Mouse (Mus musculus) heart, embryonic 14.5 days (tissue): ENCODE results near the gene Nell2. TPM values are rescaled to one million over a fixed set of nuclear protein-coding genes. Genes with fewer than 3 reads are reported as not detected.

Experiments
- ATAC-seq: fragments of 200-750 bp; cut with Nextera tagmentation; 2 replicates; pipeline ENCODE4 v1.8.0; 2017; ENCODE audit warnings: low read depth, moderate TSS enrichment; ENCODE audit not compliant: insufficient number of reproducible peaks, insufficient read depth, low FRiP score
- H3K27ac ChIP-seq, 2 experiments: fragments of 200-500 bp in 1 of 2; fragments of 300-500 bp in 1 of 2; sonication (generic) in 1 of 2; replicated peaks in 1 of 2; 2 replicates each; pipeline ENCODE4 v1.5.1; 2012 to 2014; ENCODE audit warnings: low read depth in 2 of 2, low read length in 2 of 2, control low read depth in 1 of 2, mild to moderate bottlenecking in 1 of 2, mixed read lengths in 1 of 2; ENCODE audit not compliant: control insufficient read depth in 1 of 2, insufficient read depth in 1 of 2
- H3K27me3 ChIP-seq: fragments of 300-500 bp; sonication (generic); 2 replicates; pipeline ENCODE4 v1.6.1; 2014; ENCODE audit warnings: mild to moderate bottlenecking, low read length, control low read depth; ENCODE audit not compliant: control insufficient read depth, insufficient read depth
- H3K36me3 ChIP-seq: fragments of 300-500 bp; sonication (generic); 2 replicates; pipeline ENCODE4 v1.6.1; 2014; ENCODE audit warnings: mild to moderate bottlenecking, control low read depth, low read length, mixed read lengths; ENCODE audit not compliant: control insufficient read depth, insufficient read depth
- H3K4me1 ChIP-seq, 2 experiments: fragments of 200-500 bp in 1 of 2; fragments of 300-500 bp in 1 of 2; sonication (generic) in 1 of 2; 2 replicates each; pipeline ENCODE4 v1.6.1; 2012 to 2014; ENCODE audit warnings: low read length in 2 of 2, control low read depth in 1 of 2, mixed read lengths in 1 of 2; ENCODE audit not compliant: control insufficient read depth in 2 of 2, insufficient read depth in 2 of 2
- H3K4me2 ChIP-seq: fragments of 300-500 bp; sonication (generic); 2 replicates; pipeline ENCODE4 v1.6.1; 2014; ENCODE audit warnings: mild to moderate bottlenecking, low read length
- H3K4me3 ChIP-seq, 2 experiments: fragments of 200-500 bp in 1 of 2; fragments of 300-500 bp in 1 of 2; sonication (generic) in 1 of 2; 2 replicates each; pipeline ENCODE4 v1.5.1; 2012 to 2014; ENCODE audit warnings: low read length in 2 of 2, mild to moderate bottlenecking in 2 of 2, control low read depth in 1 of 2, low read depth in 1 of 2, moderate library complexity in 1 of 2; ENCODE audit not compliant: control insufficient read depth in 1 of 2, insufficient read depth in 1 of 2
- H3K9ac ChIP-seq: fragments of 300-500 bp; sonication (generic); 2 replicates; pipeline ENCODE4 v1.6.1; 2014; ENCODE audit warnings: mild to moderate bottlenecking, low read length
- H3K9me3 ChIP-seq: fragments of 300-500 bp; sonication (generic); 2 replicates; pipeline ENCODE4 v1.6.1; 2016; ENCODE audit warnings: low read length, control low read depth; ENCODE audit not compliant: control insufficient read depth
- WGBS: fragments of 180-500 bp; shearing (Covaris S2); extraction: QIAGEN DNeasy Blood & Tissue Kit; methylation state at CpG from one replicate; pipeline ENCODE4 v1.1.7; 2014; 5-methylcytosine and 5-hydroxymethylcytosine counted together
- polyA plus RNA-seq: library from polyadenylated mRNA; unstranded; fragments of >200 nt; fragmentation: Nextera tagmentation; extraction: Ambion mirVana; gene quantifications from 2 replicates; pipeline ENCODE4 v1.2.1, GENCODE M21; 2014

The Nell2 gene
- polyA plus RNA-seq, 1 experiment from 2014 or later = 2.0 TPM

DNA sequence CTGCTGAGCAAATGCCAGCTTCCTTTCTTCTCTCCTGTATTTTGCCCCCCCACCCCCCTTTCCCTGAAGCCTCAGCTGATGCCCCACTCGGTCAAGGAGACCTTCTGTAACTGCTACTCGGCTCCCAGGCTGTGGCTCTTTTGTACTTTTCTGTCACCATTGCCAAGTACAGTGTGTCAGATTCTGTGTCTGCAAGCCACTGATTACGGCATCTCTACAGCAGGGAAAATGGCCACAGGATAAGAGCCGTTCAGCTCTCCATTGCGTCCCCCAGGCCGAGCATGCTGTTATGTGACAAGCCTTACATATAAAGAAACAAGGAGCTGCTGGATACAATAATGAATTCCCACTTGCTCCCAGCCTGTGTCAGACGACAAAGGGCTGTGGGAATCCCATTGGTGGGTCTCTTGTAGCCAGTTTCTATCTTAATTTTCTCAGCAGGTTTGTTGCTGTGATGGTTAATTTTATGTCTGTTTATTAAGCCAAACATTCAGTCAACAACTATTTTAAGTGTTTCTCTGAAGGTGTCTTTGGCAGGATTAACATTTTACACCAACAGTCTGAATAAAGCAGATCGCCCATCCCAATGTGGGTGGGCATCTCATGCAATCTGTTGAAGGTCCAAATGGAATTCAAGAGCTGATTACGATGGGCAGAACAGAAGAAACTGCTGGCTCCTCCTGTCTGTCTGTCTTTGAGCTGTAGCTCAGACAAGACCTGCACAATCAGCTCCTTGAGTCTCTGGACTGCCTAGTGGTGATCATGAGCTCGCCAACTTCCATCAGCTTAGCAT, 391.1 kb downstream of the Nell2 start:
- Histone ChIP-seq H3K27me3 (no peaks in the 10 kb centered on the region), H3K36me3 (no peaks in the 10 kb centered on the region), H3K9ac (no peak overlapping the region), H3K4me1 (no peaks in the 10 kb centered on the region), H3K4me3 (no peak overlapping the region), H3K27ac (no peak overlapping the region), H3K4me2 (no peak overlapping the region), H3K9me3 (no peaks in the 10 kb centered on the region)
- WGBS = 65% methylated on average over 10 of the region's 10 CpGs
- ATAC-seq = no peak

DNA sequence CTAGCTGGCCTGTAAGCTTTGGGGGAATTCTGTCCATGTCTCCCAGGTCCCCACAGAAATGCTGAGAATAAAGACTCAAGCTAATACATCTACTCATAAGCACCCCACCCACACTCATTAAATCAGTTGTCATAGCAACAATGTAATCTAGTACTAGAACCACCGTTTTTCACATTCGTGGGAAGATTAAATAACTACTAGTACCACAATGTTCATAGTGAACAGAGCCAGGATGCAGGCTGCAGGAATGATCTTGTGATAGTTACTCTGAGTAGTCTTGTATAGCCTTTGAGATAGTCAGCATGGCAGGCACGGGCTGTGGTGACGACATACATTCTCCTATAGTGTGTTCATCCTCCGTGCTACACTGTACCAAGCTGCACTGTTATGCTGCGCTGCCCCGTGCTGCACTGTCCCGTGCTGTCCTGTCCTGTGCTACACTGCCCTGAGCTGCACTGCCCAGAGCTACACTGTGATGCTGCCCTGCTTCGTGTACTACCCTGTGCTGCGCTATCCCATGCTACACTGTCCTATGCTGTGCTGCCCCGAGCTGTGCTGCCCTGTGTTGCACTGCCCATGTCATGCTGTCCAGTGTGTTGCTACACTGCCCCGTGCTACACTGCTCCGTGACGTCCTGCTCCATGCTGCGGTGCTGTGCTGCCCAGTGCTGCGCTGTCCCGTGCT, 392.3 kb downstream of the Nell2 start:
- WGBS = 86% methylated on average over 17 of the region's 17 CpGs
- H3K9me3 ChIP-seq = no peaks in the 10 kb centered on the region
- no peaks in the 10 kb centered on the region for H3K4me1 ChIP-seq
- no peaks in the 10 kb centered on the region for H3K36me3 ChIP-seq
- no peaks in the 10 kb centered on the region for H3K27me3 ChIP-seq
- H3K4me3 ChIP-seq = no peak overlapping the region
- H3K27ac ChIP-seq = no peak overlapping the region
- peak; percentile 54; the same call in 1 of the 2 replicates for ATAC-seq
- no peak overlapping the region for H3K4me2 ChIP-seq
- H3K9ac ChIP-seq = no peak overlapping the region

DNA sequence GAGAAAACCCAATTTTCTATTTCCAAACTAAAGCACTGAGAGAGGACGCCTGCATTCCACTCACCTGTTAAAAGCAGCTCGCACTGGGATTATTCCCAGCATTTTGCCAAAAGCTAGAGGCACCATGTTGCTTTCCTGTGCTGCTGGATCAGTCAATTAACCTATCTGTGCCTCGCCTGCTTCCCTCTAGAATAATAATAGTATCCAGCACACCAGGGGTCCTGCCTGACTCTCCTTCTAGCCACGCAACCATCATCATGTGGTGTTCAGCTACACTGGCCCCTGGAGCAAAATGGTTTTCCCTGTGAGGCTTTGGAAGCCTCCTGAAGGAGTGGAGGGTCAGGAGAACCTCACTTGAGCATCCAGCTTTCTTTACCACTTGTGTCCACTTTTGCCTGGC, 397.0 kb downstream of the Nell2 start:
- no peak overlapping the region for H3K4me3 ChIP-seq
- H3K4me1 ChIP-seq = no peaks in the 10 kb centered on the region
- no peaks in the 10 kb centered on the region for H3K27me3 ChIP-seq
- no peaks in the 10 kb centered on the region for H3K9me3 ChIP-seq
- H3K36me3 ChIP-seq = no peaks in the 10 kb centered on the region
- no peak overlapping the region for H3K27ac ChIP-seq
- H3K9ac ChIP-seq = no peak overlapping the region
- H3K4me2 ChIP-seq = no peak overlapping the region
- ATAC-seq = no peak
- WGBS = 68% methylated on average over 4 of the region's 4 CpGs

DNA sequence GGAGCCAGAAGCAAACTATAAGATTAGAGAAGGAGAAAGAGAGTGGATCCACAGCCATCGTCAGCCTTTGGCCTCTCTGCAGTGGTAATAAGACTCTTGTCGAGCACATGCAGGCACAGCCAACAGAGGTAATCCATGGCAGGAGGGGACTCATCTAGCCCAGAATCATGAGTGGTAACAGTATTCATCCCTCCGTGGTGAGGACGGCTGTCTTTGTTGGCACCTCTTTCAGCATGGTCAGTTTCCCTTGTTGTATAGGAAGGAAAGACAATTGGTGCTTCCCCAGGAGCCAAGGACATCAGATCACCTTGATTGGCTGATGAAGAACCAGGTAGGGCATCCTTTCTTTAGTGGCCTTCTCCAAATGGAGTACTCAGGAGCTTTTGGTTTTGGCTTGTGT, 419.7 kb downstream of the Nell2 start:
- Histone ChIP-seq H3K9me3 (no peaks in the 10 kb centered on the region), H3K4me2 (no peak overlapping the region), H3K27me3 (no peaks in the 10 kb centered on the region), H3K4me3 (no peak overlapping the region), H3K27ac (no peak overlapping the region), H3K9ac (no peak overlapping the region), H3K4me1 (no peaks in the 10 kb centered on the region), H3K36me3 (no peaks in the 10 kb centered on the region)
- no peak for ATAC-seq
- WGBS = 81% methylated on average over 4 of the region's 4 CpGs

DNA sequence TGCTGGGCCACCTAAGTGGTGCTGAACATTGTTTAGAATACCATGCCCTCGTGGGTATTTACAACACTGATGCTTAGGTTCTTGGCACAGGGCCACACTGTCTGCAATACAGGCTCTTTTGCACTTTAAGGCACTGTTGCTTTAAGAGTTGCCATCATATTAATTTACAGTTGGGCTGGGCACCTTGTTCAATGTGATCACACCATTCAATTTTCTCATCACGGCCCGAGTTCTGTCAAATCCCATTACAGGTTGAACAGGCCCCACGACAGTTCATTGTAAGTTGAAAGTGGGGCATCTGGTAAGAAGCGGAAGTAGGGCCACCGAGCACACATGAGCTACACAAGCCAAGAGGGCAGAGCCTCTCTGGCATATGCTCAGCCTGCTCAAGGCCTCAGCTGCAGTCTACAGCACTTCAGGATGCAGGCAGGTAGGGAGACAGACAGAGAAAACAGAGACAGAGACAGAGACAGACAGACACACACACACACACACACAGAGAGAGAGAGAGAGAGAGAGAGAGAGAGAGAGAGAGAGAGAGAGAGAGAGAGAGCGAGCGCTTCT, 421.0 kb downstream of the Nell2 start:
- no peaks in the 10 kb centered on the region for H3K27me3 ChIP-seq
- no peaks in the 10 kb centered on the region for H3K36me3 ChIP-seq
- ATAC-seq = no peak
- H3K4me2 ChIP-seq = no peak overlapping the region
- no peaks in the 10 kb centered on the region for H3K9me3 ChIP-seq
- no peak overlapping the region for H3K27ac ChIP-seq
- no peaks in the 10 kb centered on the region for H3K4me1 ChIP-seq
- WGBS = 74% methylated on average over 8 of the region's 8 CpGs
- H3K9ac ChIP-seq = no peak overlapping the region
- H3K4me3 ChIP-seq = no peak overlapping the region

DNA sequence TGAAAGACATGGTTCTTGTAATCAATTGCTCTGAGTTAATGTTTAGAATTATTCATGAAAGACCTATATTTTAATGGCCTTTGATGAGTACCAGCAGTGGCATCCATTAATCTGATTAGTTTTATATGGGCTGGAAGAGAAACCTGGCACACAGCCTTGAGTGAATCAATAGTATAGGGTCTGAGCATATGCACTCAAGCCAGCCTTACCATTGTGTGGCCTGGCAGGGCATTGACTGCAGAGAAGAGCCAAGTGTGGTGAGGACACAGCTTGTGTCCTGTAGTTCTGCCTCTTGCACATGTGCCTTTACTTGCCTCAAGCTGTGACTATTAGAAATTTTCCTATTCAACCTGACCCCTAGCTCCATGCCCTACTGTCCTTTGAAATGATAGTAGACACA, 426.8 kb downstream of the Nell2 start:
- no peak for ATAC-seq
- H3K27ac ChIP-seq = no peak overlapping the region
- H3K4me2 ChIP-seq = no peak overlapping the region
- H3K4me3 ChIP-seq = no peak overlapping the region
- no peaks in the 10 kb centered on the region for H3K9me3 ChIP-seq
- no peaks in the 10 kb centered on the region for H3K36me3 ChIP-seq
- no peaks in the 10 kb centered on the region for H3K27me3 ChIP-seq
- no peaks in the 10 kb centered on the region for H3K4me1 ChIP-seq
- H3K9ac ChIP-seq = no peak overlapping the region

DNA sequence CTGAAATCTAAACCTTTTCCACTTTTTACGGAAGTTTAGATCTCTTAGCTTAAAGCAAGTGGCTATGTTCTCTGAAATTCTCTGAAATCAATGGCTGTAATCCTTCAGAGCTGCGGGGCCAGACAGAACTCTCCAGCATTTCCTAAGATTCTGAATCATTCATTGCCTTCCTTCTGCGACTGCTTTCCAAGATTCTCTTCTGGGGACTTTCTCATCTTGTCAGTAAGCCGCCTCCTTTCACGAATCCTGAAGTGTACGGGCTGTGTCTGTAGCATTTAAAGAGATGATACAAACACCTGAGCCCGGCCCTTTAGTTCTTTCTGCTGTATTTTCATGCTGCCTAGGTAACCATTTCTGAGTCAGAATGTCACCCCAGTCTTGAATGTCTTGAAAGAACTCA, 428.2 kb downstream of the Nell2 start:
- H3K9ac ChIP-seq = no peak overlapping the region
- 83% methylated on average over 7 of the region's 7 CpGs for WGBS
- no peaks in the 10 kb centered on the region for H3K27me3 ChIP-seq
- H3K36me3 ChIP-seq = no peaks in the 10 kb centered on the region
- no peak overlapping the region for H3K4me2 ChIP-seq
- H3K27ac ChIP-seq = no peak overlapping the region
- no peaks in the 10 kb centered on the region for H3K9me3 ChIP-seq
- H3K4me3 ChIP-seq = no peak overlapping the region
- ATAC-seq = no peak
- no peaks in the 10 kb centered on the region for H3K4me1 ChIP-seq
